ENCODE assay signal across 14 mouse cellular contexts in genomic region chr6:65140750-65141243, GRCm38 (mm10). TPM values are rescaled to one million over a fixed set of nuclear protein-coding genes. Genes with fewer than 3 reads are reported as not detected.
DNase-seq lines count a peak whose midpoint lies in the region; ATAC-seq and TF ChIP-seq lines count a peak whose summit lies in the region.
"Had no signal": no experiment of that assay in that cellular context is flagged by ENCODE, and none has a peak within 500 bp of the region (broad histone marks: within the 10 kb centered on the region; RNA-seq: fewer than 3 reads in every experiment).

No protein-coding gene starts in this region.

- no peak for TF ChIP-seq CTCF in forebrain, postnatal 0 days (IDR thresholded peaks at IDR 0.05; ENCODE audit: low read depth)
- no peak for TF ChIP-seq CTCF in midbrain, postnatal 0 days (IDR thresholded peaks at IDR 0.05)

- no peak overlapping the region for H3K9ac ChIP-seq in forebrain, postnatal 0 days
- H3K9ac ChIP-seq in midbrain, postnatal 0 days (replicated peaks; ENCODE audit: low read length, poor library complexity, severe bottlenecking) = no peak overlapping the region
- H3K9ac ChIP-seq in hindbrain, embryonic 16.5 days (ENCODE audit: low read depth, low read length) = no peak overlapping the region
- no peak overlapping the region for H3K9ac ChIP-seq in intestine, embryonic 15.5 days
- H3K9ac ChIP-seq: liver, embryonic 12.5 days had no signal

- DNase-seq in forebrain, embryonic 10.5 days (ENCODE audit: extremely low spot score, low spot score) = no peak
- DNase-seq in forebrain, postnatal 0 days = no peak
- DNase-seq in midbrain, embryonic 10.5 days (ENCODE audit: low spot score) = no peak
- no peak for DNase-seq in midbrain, postnatal 0 days (ENCODE audit: low spot score)
- DNase-seq in naive thymus-derived CD4-positive, alpha-beta T cell, adult 2 months (ENCODE audit: low read depth) = peak; percentile 47
- DNase-seq in left cerebral cortex, postnatal 25 days (ENCODE audit: low spot score in 2 of 2) = no peak
- DNase-seq: cerebellum, postnatal 36 days; gastrocnemius, postnatal 36 days; heart, postnatal 14 days; thymus, postnatal 25 days had no signal

- H3K4me2 ChIP-seq in forebrain, postnatal 0 days (ENCODE audit: low read depth) = no peak overlapping the region
- H3K4me2 ChIP-seq in midbrain, postnatal 0 days (ENCODE audit: low read depth, low read length, poor library complexity, severe bottlenecking) = no peak overlapping the region
- H3K4me2 ChIP-seq in hindbrain, embryonic 16.5 days (ENCODE audit: low read length) = no peak overlapping the region
- H3K4me2 ChIP-seq in intestine, embryonic 15.5 days (replicated peaks) = no peak overlapping the region
- H3K4me2 ChIP-seq: liver, embryonic 12.5 days had no signal

- H3K4me3 ChIP-seq in forebrain, embryonic 10.5 days = no peak overlapping the region
- H3K4me3 ChIP-seq in forebrain, postnatal 0 days (ENCODE audit: low read depth, low read length) = no peak overlapping the region
- H3K4me3 ChIP-seq in midbrain, embryonic 10.5 days = no peak overlapping the region
- H3K4me3 ChIP-seq in midbrain, postnatal 0 days (ENCODE audit: low read depth, low read length) = no peak overlapping the region
- no peak overlapping the region for H3K4me3 ChIP-seq in hindbrain, embryonic 16.5 days (ENCODE audit: low read length)
- H3K4me3 ChIP-seq in intestine, embryonic 15.5 days (replicated peaks) = no peak overlapping the region
- H3K4me3 ChIP-seq: erythroblast, embryonic 14.5 days; liver, embryonic 12.5 days had no signal

- intact Hi-C loops in left cerebral cortex, postnatal 25 days (cut with DNase I) = no loop called here

- ATAC-seq in forebrain, postnatal 0 days = no peak
- ATAC-seq in midbrain, postnatal 0 days (ENCODE audit: low FRiP score) = no peak
- ATAC-seq in hindbrain, embryonic 16.5 days = 0 out of 2 replicates have a peak, but pooled peaks have one; percentile 19
- ATAC-seq in intestine, embryonic 15.5 days = no peak
- ATAC-seq: liver, embryonic 12.5 days had no signal

- no peaks in the 10 kb centered on the region for H3K27me3 ChIP-seq in forebrain, embryonic 10.5 days (ENCODE audit: poor library complexity, severe bottlenecking)
- no peaks in the 10 kb centered on the region for H3K27me3 ChIP-seq in forebrain, postnatal 0 days (ENCODE audit: insufficient read depth, low read length)
- no peaks in the 10 kb centered on the region for H3K27me3 ChIP-seq in midbrain, embryonic 10.5 days (ENCODE audit: low read depth, poor library complexity, severe bottlenecking)
- no peaks in the 10 kb centered on the region; the same call in 1 of the 2 replicates for H3K27me3 ChIP-seq in midbrain, postnatal 0 days (ENCODE audit: insufficient read depth, low read length)
- no peaks in the 10 kb centered on the region for H3K27me3 ChIP-seq in hindbrain, embryonic 16.5 days (replicated peaks; ENCODE audit: control insufficient read depth, insufficient read depth, low read length)
- H3K27me3 ChIP-seq in intestine, embryonic 15.5 days (replicated peaks) = no peaks in the 10 kb centered on the region
- H3K27me3 ChIP-seq: liver, embryonic 12.5 days had no signal

- H3K36me3 ChIP-seq in forebrain, embryonic 10.5 days (replicated peaks) = no peaks in the 10 kb centered on the region
- H3K36me3 ChIP-seq in forebrain, postnatal 0 days (ENCODE audit: insufficient read depth) = no peaks in the 10 kb centered on the region
- no peaks in the 10 kb centered on the region for H3K36me3 ChIP-seq in midbrain, embryonic 10.5 days
- no peaks in the 10 kb centered on the region for H3K36me3 ChIP-seq in midbrain, postnatal 0 days (ENCODE audit: insufficient read depth, low read length)
- no peaks in the 10 kb centered on the region for H3K36me3 ChIP-seq in hindbrain, embryonic 16.5 days (ENCODE audit: control insufficient read depth, insufficient read depth, low read length)
- no peaks in the 10 kb centered on the region for H3K36me3 ChIP-seq in intestine, embryonic 15.5 days
- H3K36me3 ChIP-seq: liver, embryonic 12.5 days had no signal

- peak overlapping the region; percentile 82 for H3K27ac ChIP-seq in forebrain, embryonic 10.5 days
- H3K27ac ChIP-seq in forebrain, postnatal 0 days (ENCODE audit: low read depth, low read length) = no peak overlapping the region
- H3K27ac ChIP-seq in midbrain, embryonic 10.5 days (replicated peaks) = peak overlapping the region; percentile 83
- H3K27ac ChIP-seq in midbrain, postnatal 0 days (ENCODE audit: low read depth, low read length) = no peak overlapping the region
- no peak overlapping the region for H3K27ac ChIP-seq in hindbrain, embryonic 16.5 days (ENCODE audit: low read depth, low read length)
- H3K27ac ChIP-seq in intestine, embryonic 15.5 days = no peak overlapping the region
- H3K27ac ChIP-seq: liver, embryonic 12.5 days had no signal

- H3K4me1 ChIP-seq in forebrain, embryonic 10.5 days = peaks cover 42% of the 10 kb centered on the region
- H3K4me1 ChIP-seq in forebrain, postnatal 0 days (ENCODE audit: insufficient read depth) = no peaks in the 10 kb centered on the region
- peaks cover 61% of the 10 kb centered on the region for H3K4me1 ChIP-seq in midbrain, embryonic 10.5 days
- H3K4me1 ChIP-seq in midbrain, postnatal 0 days (ENCODE audit: insufficient read depth, low read length) = peaks cover 5% of the 10 kb centered on the region; the same call in 1 of the 2 replicates
- peaks cover 6% of the 10 kb centered on the region; the same call in 1 of the 2 replicates for H3K4me1 ChIP-seq in hindbrain, embryonic 16.5 days (ENCODE audit: control insufficient read depth, insufficient read depth, low read depth, low read length)
- no peaks in the 10 kb centered on the region for H3K4me1 ChIP-seq in intestine, embryonic 15.5 days (replicated peaks)
- H3K4me1 ChIP-seq: liver, embryonic 12.5 days had no signal

- WGBS in forebrain, embryonic 10.5 days = 80% methylated on average over 6 of the region's 6 CpGs
- 55% methylated on average over 6 of the region's 6 CpGs for WGBS in forebrain, postnatal 0 days
- WGBS in midbrain, embryonic 10.5 days = 73% methylated on average over 6 of the region's 6 CpGs
- 41% methylated on average over 6 of the region's 6 CpGs for WGBS in midbrain, postnatal 0 days
- WGBS in hindbrain, embryonic 16.5 days = 51% methylated on average over 6 of the region's 6 CpGs
- 57% methylated on average over 6 of the region's 6 CpGs for WGBS in intestine, embryonic 15.5 days

- no peaks in the 10 kb centered on the region for H3K9me3 ChIP-seq in forebrain, embryonic 10.5 days
- no peaks in the 10 kb centered on the region for H3K9me3 ChIP-seq in forebrain, postnatal 0 days (ENCODE audit: low read length)
- no peaks in the 10 kb centered on the region for H3K9me3 ChIP-seq in midbrain, embryonic 10.5 days (replicated peaks)
- no peaks in the 10 kb centered on the region for H3K9me3 ChIP-seq in midbrain, postnatal 0 days (ENCODE audit: low read length)
- H3K9me3 ChIP-seq in hindbrain, embryonic 16.5 days (ENCODE audit: control insufficient read depth, low read length) = no peaks in the 10 kb centered on the region
- H3K9me3 ChIP-seq in intestine, embryonic 15.5 days = no peaks in the 10 kb centered on the region
- H3K9me3 ChIP-seq: liver, embryonic 12.5 days had no signal

RNA-seq across cellular contexts. Expression of gene Hpgds, which starts 3.9 kb away (rescaled TPM):
- 2.4 and 4.0 TPM in 2 replicates for polyA plus RNA-seq in forebrain, embryonic 10.5 days (2016; fragmentation: Nextera tagmentation; extraction: Ambion mirVana)
- total RNA-seq in forebrain, postnatal 0 days (2014; rRNA removed) = 2.6 and 3.6 TPM in 2 replicates
- polyA plus RNA-seq in forebrain, postnatal 0 days (2015; fragmentation: Nextera tagmentation; extraction: Ambion mirVana) = 3.4 and 4.5 TPM in 2 replicates
- 7.7 and 12.8 TPM in 2 replicates for polyA plus RNA-seq in midbrain, embryonic 10.5 days (2016; fragmentation: Nextera tagmentation; extraction: Ambion mirVana)
- total RNA-seq in midbrain, postnatal 0 days (2014; rRNA removed) = 2.7 and 2.8 TPM in 2 replicates
- polyA plus RNA-seq in midbrain, postnatal 0 days (2015; fragmentation: Nextera tagmentation; extraction: Ambion mirVana) = 3.7 and 4.0 TPM in 2 replicates
- polyA plus RNA-seq in hindbrain, embryonic 16.5 days (2015; fragmentation: Nextera tagmentation; extraction: Ambion mirVana) = 3.9 and 4.6 TPM in 2 replicates
- polyA plus RNA-seq in intestine, embryonic 15.5 days (2015; fragmentation: Nextera tagmentation; extraction: Ambion mirVana) = 5.6 and 7.0 TPM in 2 replicates
- 1 to 10 TPM; 3.6 to 3.9 TPM for total RNA-seq in left cerebral cortex, postnatal 25 days (2021)
- polyA plus RNA-seq: erythroblast, embryonic 14.5 days had no signal

Comparison
In these comparisons a context has a peak if more than half of its experiments do, and no peak if none do; other contexts are left out.
1. H3K27ac ChIP-seq: peak in forebrain, embryonic 10.5 days (single experiment) and midbrain, embryonic 10.5 days (single experiment); none in forebrain, postnatal 0 days (single experiment), midbrain, postnatal 0 days (single experiment), hindbrain, embryonic 16.5 days (single experiment) and intestine, embryonic 15.5 days (single experiment).